Mouse (Mus musculus) heart, embryonic 15.5 days (tissue): ENCODE results near the gene Sgo2a. TPM values are rescaled to one million over a fixed set of nuclear protein-coding genes. Genes with fewer than 3 reads are reported as not detected.
A peak's percentile ranks its signal among the peaks of the same experiment; 100 is the strongest.

ENCODE experiments used
- ATAC-seq: fragments of 200-750 bp; cut with Nextera tagmentation; replicated peaks from 2 replicates; pipeline ENCODE4 v1.8.0; 2017; ENCODE audit warnings: low read depth, moderate TSS enrichment; ENCODE audit not compliant: insufficient number of reproducible peaks, insufficient read depth, low FRiP score
- H3K27ac ChIP-seq: fragments of 300-500 bp; sonication (generic); 2 replicates; pipeline ENCODE4 v1.5.1; 2015; ENCODE audit warnings: mild to moderate bottlenecking, inconsistent platforms
- H3K27me3 ChIP-seq: fragments of 300-500 bp; sonication (generic); 2 replicates; pipeline ENCODE4 v1.6.1; 2015; ENCODE audit warnings: inconsistent platforms
- H3K36me3 ChIP-seq: fragments of 300-500 bp; sonication (generic); 2 replicates; pipeline ENCODE4 v1.6.1; 2015; ENCODE audit warnings: mild to moderate bottlenecking, inconsistent platforms
- H3K4me1 ChIP-seq: fragments of 300-500 bp; sonication (generic); replicated peaks from 2 replicates; pipeline ENCODE4 v1.6.1; 2015; ENCODE audit warnings: inconsistent platforms
- H3K4me2 ChIP-seq: fragments of 300-500 bp; sonication (generic); 2 replicates; pipeline ENCODE4 v1.6.1; 2015; ENCODE audit warnings: inconsistent platforms, mild to moderate bottlenecking, moderate library complexity
- H3K4me3 ChIP-seq: fragments of 300-500 bp; sonication (generic); 2 replicates; pipeline ENCODE4 v1.5.1; 2015; ENCODE audit warnings: mild to moderate bottlenecking, inconsistent platforms
- H3K9ac ChIP-seq: fragments of 300-500 bp; sonication (generic); 2 replicates; pipeline ENCODE4 v1.6.1; 2015; ENCODE audit warnings: mild to moderate bottlenecking, inconsistent platforms
- H3K9me3 ChIP-seq: fragments of 300-500 bp; sonication (generic); replicated peaks from 2 replicates; pipeline ENCODE4 v1.6.1; 2016; ENCODE audit warnings: inconsistent platforms
- WGBS: fragments of 180-500 bp; shearing (Covaris S2); methylation state at CpG from one replicate; pipeline ENCODE4 v1.1.7; 2015; ENCODE audit warnings: mixed read lengths; 5-methylcytosine and 5-hydroxymethylcytosine counted together
- polyA plus RNA-seq: library from polyadenylated mRNA; unstranded; fragments of >200 nt; fragmentation: Nextera tagmentation; extraction: Ambion mirVana; gene quantifications from 2 replicates; pipeline ENCODE4 v1.2.1, GENCODE M21; 2015

Sgo2a gene
- polyA plus RNA-seq = 14.2 and 16.2 TPM in 2 replicates

DNA sequence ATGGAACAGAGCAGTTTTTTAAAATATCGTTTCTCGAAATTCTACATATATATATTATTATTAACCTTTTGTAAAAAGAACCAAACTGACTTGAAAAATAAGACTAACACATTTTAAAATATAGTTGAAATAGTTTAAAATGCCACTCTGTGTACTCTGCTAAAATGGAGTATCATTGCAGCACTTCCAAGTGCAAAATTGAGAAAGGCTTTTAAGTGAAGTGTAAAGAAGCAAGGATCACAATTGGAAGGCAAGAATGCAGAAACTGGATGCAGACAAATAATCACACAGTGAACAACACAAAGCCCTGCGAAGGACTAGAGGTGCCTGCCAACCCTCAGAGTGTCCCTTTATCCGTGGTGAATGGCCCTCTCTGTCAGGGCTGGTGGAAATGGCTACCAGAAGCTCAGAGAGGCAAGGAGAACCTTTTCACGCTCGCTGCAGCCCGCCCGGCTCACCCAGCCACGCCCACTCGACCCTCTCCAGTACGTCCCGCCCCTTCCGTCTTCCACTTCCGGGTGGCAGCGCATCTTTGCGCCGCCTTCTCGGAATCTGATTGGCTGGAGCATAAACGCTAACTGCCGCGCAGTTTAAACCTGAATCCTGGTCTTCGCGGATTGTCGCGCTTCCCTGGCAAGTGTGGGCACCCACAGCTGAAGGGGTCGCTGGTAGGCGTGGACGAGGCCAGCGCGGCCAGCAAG lies at the start of gene Sgo2a:
Gene Sgo2a, plus strand, starts transcription at position 540 of the 701 bp plus-strand sequence.
- H3K27me3 ChIP-seq = no peaks in the 10 kb centered on the region
- WGBS = 7% methylated on average over 28 of the region's 30 CpGs
- H3K36me3 ChIP-seq = no peaks in the 10 kb centered on the region
- H3K9me3 ChIP-seq = no peaks in the 10 kb centered on the region
- peaks cover 15% of the 10 kb centered on the region for H3K4me1 ChIP-seq
- H3K4me2 ChIP-seq = peak within 1 kb of the TSS; percentile 84
- ATAC-seq = peak; percentile 97
- H3K27ac ChIP-seq = peak within 1 kb of the TSS; percentile 76
- H3K9ac ChIP-seq = peak within 1 kb of the TSS; percentile 78
- peak within 1 kb of the TSS; percentile 82 for H3K4me3 ChIP-seq

DNA sequence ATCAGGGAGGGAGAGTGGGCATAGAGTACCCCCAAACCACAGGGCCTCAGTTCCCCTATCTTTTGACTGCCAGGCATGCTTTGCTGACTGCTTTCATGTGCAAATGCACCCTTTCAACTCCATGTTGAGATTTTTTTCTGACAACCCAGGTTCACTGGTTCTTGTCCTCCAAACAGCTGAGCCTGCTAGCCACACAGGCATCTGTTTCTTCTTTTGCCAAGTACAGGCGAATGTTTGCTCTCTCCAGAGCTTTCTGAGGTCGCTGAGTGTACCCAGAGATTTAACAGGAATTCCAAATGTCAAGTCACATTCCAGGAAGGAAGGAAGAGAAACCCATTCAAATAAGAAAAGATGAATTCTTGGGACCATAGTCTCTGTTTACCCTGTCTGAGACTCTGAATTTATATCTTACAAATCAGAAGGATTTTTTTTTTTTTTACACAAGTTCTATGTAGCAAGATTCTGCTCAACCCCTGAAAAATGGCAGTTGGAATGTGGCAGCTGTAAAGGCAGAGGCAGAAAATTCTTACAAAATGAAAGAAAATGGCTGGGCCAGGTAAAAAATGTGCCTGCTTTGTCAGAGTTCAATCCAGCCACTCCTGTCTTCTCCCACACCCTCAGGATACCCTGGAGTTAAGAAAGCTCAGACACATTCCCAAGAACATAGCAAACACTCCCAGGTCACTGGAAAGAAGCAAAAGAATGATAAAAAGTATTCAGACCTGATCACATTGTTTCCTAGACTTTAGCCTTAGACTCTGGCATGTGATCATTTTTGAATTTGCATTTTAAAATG lies 48.0 kb upstream of the Sgo2a start:
- no peak overlapping the region for H3K4me3 ChIP-seq
- no peaks in the 10 kb centered on the region for H3K27me3 ChIP-seq
- peaks cover 9% of the 10 kb centered on the region for H3K36me3 ChIP-seq
- H3K4me1 ChIP-seq = no peaks in the 10 kb centered on the region
- H3K27ac ChIP-seq = no peak overlapping the region
- 19% methylated on average over 2 of the region's 2 CpGs for WGBS
- H3K4me2 ChIP-seq = no peak overlapping the region
- no peak for ATAC-seq
- no peak overlapping the region for H3K9ac ChIP-seq
- no peaks in the 10 kb centered on the region for H3K9me3 ChIP-seq

DNA sequence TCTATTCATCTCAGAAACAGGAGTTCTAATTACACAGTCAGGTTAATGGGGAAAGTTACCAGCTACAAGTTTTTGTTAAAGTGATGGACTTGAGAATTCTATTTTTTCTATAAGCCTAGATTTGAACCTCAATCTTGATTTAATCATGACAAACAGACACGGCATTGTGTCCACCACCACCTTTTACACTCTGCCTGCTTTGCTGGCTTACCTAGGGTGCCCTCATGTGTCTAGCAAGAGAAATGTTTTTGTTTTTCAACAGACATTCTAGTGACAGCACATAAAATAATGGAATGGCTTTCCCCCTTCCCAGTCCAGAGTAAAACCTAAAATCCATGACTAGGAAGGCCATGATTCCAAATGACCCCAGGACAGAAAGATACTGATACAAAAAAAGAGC lies 46.6 kb upstream of the Sgo2a start:
- Histone ChIP-seq H3K36me3 (no peaks in the 10 kb centered on the region), H3K9me3 (no peaks in the 10 kb centered on the region), H3K4me2 (no peak overlapping the region), H3K4me3 (no peak overlapping the region), H3K4me1 (no peaks in the 10 kb centered on the region), H3K27ac (no peak overlapping the region), H3K9ac (no peak overlapping the region), H3K27me3 (no peaks in the 10 kb centered on the region)
- ATAC-seq = no peak
- WGBS = 17% methylated on average over 1 of the region's 1 CpGs

DNA sequence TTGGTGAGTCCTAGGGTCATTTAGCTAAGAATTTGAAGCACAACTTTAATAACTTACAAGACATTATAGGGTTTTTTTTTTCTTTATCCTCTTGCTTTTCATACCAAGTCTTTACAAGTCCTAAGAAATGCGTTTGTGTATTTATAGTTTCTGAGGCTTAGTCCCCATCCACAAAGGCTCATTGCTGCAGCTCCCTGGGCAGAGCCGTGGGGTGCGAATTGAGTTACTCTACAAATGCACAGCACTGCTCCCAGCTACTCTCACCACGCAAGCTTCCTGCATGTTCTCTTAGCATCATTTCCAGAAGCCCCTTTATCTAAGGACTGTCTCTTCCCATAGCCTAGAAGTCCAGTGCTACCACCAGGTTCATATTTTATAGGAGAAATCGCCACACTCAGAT lies 46.1 kb upstream of the Sgo2a start:
- 77% methylated on average over 5 of the region's 5 CpGs for WGBS
- Histone ChIP-seq H3K9me3 (no peaks in the 10 kb centered on the region), H3K27me3 (no peaks in the 10 kb centered on the region)

DNA sequence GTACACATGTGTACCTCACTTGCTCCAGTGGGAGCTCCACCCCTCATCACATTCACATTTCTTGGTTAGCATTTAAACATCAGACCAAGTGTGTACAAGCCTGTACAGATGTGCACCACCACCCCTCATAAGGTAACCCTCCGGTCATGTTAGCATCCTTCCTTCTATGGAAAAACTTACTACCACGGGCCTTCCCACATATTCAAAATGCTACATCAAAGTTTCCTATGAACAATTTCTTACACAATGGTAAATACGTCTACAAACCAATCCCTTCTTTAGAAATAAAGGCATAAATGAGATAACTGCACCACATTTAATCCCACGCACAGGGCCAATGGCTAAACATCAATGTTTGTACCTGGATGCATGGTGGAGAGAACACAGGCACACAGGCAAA lies 43.3 kb upstream of the Sgo2a start:
- ATAC-seq = no peak
- Histone ChIP-seq H3K27me3 (no peaks in the 10 kb centered on the region), H3K4me1 (0 out of 2 replicates have a peak, but pooled peaks cover 2% of the 10 kb centered on the region), H3K36me3 (peaks cover 13% of the 10 kb centered on the region), H3K9me3 (no peaks in the 10 kb centered on the region), H3K4me3 (no peak overlapping the region), H3K9ac (no peak overlapping the region), H3K4me2 (no peak overlapping the region), H3K27ac (no peak overlapping the region)
- WGBS = 92% methylated on average over 4 of the region's 4 CpGs

More for the DNA sequence above, 46.1 kb upstream of the Sgo2a start:
- Histone ChIP-seq H3K36me3 (peaks cover 5% of the 10 kb centered on the region; the same call in 1 of the 2 replicates), H3K4me1 (no peaks in the 10 kb centered on the region), H3K9ac (no peak overlapping the region), H3K27ac (no peak overlapping the region), H3K4me2 (no peak overlapping the region), H3K4me3 (no peak overlapping the region)
- no peak for ATAC-seq

DNA sequence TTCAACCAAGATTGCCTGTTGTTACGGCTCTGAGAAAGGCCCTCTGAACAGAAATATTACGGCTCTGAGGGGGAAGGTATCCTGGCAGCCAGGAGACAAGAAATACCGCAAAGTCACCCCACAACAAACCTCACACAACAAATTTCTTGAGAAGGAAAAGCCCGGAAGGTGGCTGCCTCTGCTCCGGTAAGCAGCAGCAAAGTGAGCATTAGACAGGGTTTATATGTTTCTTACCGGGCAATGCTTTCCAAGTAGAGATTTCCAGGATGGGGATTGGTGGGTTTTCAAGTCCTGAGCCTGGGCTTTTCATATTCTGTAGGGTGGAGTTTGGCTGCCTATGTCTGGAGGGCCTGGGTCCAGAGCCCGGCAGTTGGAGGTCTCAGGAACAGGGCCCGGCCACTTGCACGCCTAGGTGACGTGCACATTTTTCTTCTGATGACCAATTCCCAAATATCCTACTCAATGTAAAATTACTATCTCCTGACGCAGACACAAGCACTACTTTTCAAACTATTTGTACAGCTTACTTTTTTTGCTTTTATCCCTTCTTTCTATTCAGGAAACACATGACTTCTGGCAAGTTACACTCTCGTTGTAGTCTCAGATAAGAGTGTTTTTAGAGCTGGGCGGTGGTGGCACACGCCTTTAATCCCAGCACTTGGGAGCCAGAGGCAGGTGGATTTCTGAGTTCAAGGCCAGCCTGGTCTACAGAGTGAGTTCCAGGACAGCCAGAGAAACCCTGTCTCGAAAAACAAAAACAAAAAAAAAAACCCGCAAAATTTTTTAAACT lies 42.0 kb upstream of the Sgo2a start:
- no peaks in the 10 kb centered on the region for H3K9me3 ChIP-seq
- peaks cover 14% of the 10 kb centered on the region for H3K36me3 ChIP-seq
- WGBS = 78% methylated on average over 16 of the region's 16 CpGs
- 0 out of 2 replicates have a peak, but pooled peaks cover 2% of the 10 kb centered on the region for H3K4me1 ChIP-seq
- H3K4me2 ChIP-seq = no peak overlapping the region
- H3K27ac ChIP-seq = no peak overlapping the region
- no peak overlapping the region for H3K9ac ChIP-seq
- H3K4me3 ChIP-seq = no peak overlapping the region
- no peaks in the 10 kb centered on the region for H3K27me3 ChIP-seq
- ATAC-seq = no peak

DNA sequence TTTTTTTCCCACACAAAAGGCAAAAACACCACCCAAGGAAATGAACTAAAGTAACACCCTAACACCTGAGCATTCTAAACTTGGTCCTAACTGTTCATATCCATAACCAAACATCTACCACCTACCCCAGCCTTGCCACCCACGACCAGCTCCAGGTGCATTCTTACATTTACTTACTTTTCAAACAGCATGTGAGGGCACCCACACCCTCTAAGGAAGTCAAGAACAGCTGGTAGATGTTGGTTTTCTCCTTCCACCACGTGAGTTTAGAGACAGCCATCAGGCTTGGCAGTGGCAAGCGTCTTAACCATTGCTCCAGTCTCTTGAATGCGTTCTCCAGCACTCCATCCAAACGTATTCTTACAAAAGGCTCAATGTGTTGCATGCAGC lies 41.4 kb upstream of the Sgo2a start:
- ATAC-seq = no peak
- 0 out of 2 replicates have a peak, but pooled peaks cover 2% of the 10 kb centered on the region for H3K4me1 ChIP-seq
- no peak overlapping the region for H3K9ac ChIP-seq
- no peaks in the 10 kb centered on the region for H3K9me3 ChIP-seq
- peaks cover 18% of the 10 kb centered on the region for H3K36me3 ChIP-seq
- 81% methylated on average over 5 of the region's 5 CpGs for WGBS
- no peak overlapping the region for H3K27ac ChIP-seq
- no peaks in the 10 kb centered on the region for H3K27me3 ChIP-seq
- H3K4me2 ChIP-seq = no peak overlapping the region
- no peak overlapping the region for H3K4me3 ChIP-seq

DNA sequence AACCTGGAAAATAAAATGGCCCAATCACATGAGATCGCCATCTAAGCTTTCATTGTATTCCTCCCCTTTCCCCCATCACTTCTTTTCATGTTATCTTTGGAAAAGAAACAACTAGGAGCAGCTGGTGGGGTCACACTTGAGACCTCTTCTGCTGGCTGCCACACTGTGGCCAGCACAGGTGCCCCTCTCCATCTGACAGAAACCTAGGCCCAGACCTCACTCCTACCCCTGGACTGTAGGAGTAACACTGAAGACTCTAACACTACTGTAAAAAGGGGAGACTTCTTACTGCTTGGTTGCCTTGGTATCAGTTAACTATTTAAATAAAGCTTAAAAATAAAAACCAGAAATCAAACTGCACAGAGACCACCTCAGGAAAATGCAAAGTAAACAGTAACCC lies 40.0 kb upstream of the Sgo2a start:
- Histone ChIP-seq H3K4me1 (0 out of 2 replicates have a peak, but pooled peaks cover 2% of the 10 kb centered on the region), H3K4me2 (no peak overlapping the region), H3K9me3 (no peaks in the 10 kb centered on the region), H3K9ac (no peak overlapping the region), H3K36me3 (peaks cover 20% of the 10 kb centered on the region), H3K4me3 (no peak overlapping the region), H3K27ac (no peak overlapping the region), H3K27me3 (no peaks in the 10 kb centered on the region)
- ATAC-seq = no peak
- 94% methylated on average over 1 of the region's 1 CpGs for WGBS

DNA sequence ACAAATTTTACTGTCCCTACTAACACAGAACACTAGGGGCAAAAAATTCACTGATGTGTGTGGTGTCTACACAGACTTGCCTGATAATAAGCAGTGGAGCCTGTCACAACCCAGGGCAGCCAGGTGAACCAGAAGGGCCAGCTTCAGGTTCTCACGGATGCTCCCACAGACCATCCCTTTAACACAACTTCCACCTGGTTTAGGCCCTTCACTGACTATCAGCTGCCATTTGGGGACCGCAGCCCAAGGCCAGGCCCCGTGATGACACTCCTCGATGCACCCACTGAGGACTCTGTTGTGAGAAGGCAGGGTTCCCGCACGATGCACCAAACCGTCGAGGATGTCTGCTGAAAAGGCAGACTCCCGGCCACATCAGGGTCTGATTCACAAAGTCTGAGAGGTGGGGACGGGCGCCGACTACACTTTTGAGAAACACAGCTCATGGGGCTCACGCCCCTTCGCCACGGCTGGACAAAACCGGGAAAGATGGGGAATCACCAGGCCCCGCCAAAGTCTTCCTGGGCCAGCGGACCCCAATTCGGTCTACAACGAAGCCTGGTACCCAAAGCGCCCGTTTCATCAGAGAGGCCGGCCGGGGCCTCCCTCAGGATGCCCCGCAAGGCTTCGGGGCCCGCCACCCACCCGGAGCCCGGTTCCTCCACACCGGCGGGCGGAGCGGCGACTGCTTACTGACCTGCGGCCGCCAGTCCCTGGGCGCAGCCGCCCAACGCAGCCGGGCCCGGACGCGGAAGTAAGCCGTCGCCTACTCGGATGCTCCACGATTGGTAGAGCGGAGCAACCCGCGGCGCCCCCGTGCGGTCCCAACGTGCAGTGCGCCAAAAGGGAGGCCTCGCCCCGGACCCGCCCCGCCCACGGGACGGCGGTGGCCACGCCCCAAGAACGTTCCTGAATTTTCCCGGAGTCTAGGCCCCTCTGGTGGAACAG lies 26.2 kb upstream of the Sgo2a start:
- no peaks in the 10 kb centered on the region for H3K9me3 ChIP-seq
- peaks cover 18% of the 10 kb centered on the region for H3K36me3 ChIP-seq
- peak overlapping the region; percentile 85 for H3K9ac ChIP-seq
- peak overlapping the region; percentile 71 for H3K27ac ChIP-seq
- peak overlapping the region; percentile 85 for H3K4me3 ChIP-seq
- H3K4me2 ChIP-seq = peak overlapping the region; percentile 84
- H3K27me3 ChIP-seq = no peaks in the 10 kb centered on the region
- peaks cover 13% of the 10 kb centered on the region for H3K4me1 ChIP-seq
- whole genome bisulfite sequencing = under 1% methylated on average over 62 of the region's 65 CpGs
- peak; percentile 95 for ATAC-seq

DNA sequence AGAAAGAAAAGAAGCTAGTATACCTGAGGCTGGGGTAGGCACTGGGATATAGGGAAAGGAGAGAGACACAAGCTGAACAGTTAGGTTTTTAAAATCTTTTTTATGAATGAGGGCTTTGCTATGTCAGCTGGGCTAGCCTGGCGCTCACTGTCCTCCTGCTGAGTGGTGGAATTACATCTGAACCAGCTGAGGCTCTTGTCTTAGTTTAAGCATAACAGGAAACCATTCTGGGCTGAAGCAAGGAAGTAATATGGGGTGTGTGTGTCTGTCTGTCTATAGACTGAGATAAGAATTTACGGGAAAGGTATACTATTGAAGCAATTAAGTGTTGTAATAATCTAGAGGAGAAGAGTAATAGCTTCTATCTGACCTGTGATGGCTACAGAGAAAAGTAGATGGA lies 24.2 kb upstream of the Sgo2a start:
- H3K9ac ChIP-seq = no peak overlapping the region
- H3K27me3 ChIP-seq = no peaks in the 10 kb centered on the region
- H3K36me3 ChIP-seq = peaks cover 4% of the 10 kb centered on the region; the same call in 1 of the 2 replicates
- ATAC-seq = no peak
- H3K4me1 ChIP-seq = peaks cover 13% of the 10 kb centered on the region
- no peak overlapping the region for H3K4me2 ChIP-seq
- WGBS = 77% methylated on average over 2 of the region's 2 CpGs
- no peak overlapping the region for H3K4me3 ChIP-seq
- no peak overlapping the region for H3K27ac ChIP-seq
- no peaks in the 10 kb centered on the region for H3K9me3 ChIP-seq
